ENCODE assay signal across 8 mouse cellular contexts in genomic region chr4:136172011-136172541, GRCm38 (mm10). TPM values are rescaled to one million over a fixed set of nuclear protein-coding genes. Genes with fewer than 3 reads are reported as not detected.
A peak's percentile ranks its signal among the peaks of the same experiment; 100 is the strongest.
DNase-seq lines count a peak whose midpoint lies in the region; ATAC-seq lines count a peak whose summit lies in the region.

Gene E2f2, plus strand, starts transcription at chr4:136172394.

- no peaks in the 10 kb centered on the region for H3K36me3 ChIP-seq in intestine, embryonic 16.5 days (ENCODE audit: control insufficient read depth, insufficient read depth, low read length)
- no peaks in the 10 kb centered on the region for H3K36me3 ChIP-seq in neural tube, embryonic 13.5 days

- intact Hi-C loops in gastrocnemius, postnatal 36 days (cut with DNase I) = no loop called here

- H3K9me3 ChIP-seq in intestine, embryonic 16.5 days (ENCODE audit: control insufficient read depth, low read length) = no peaks in the 10 kb centered on the region
- no peaks in the 10 kb centered on the region for H3K9me3 ChIP-seq in neural tube, embryonic 13.5 days

- no peaks in the 10 kb centered on the region for H3K27me3 ChIP-seq in intestine, embryonic 16.5 days (replicated peaks; ENCODE audit: control insufficient read depth, insufficient read depth, low read length)
- H3K27me3 ChIP-seq in neural tube, embryonic 13.5 days = peaks cover 3% of the 10 kb centered on the region; the same call in 1 of the 2 replicates

- DNase-seq in right cerebral cortex, adult 2 months (ENCODE audit: low spot score in 2 of 2) = peak; percentile 51 to 52
- DNase-seq in right cerebral cortex, postnatal 36 days (ENCODE audit: low spot score in 2 of 2) = no peak
- peak; percentile 70 for DNase-seq in c-Kit-positive CD71-positive TER-119-negative erythroid progenitor cells, embryonic 14.5 days (ENCODE audit: low read depth)
- peak; percentile 44 to 58 for DNase-seq in gastrocnemius, postnatal 36 days
- DNase-seq in lung, adult 18-20 months = peak; percentile 67 to 72
- peak; percentile 84 for DNase-seq in thymus, postnatal 14 days

- H3K4me2 ChIP-seq in intestine, embryonic 16.5 days (ENCODE audit: low read depth, low read length) = peak within 1 kb of the TSS; percentile 96
- peak within 1 kb of the TSS; percentile 100 for H3K4me2 ChIP-seq in neural tube, embryonic 13.5 days

- peaks cover 46% of the 10 kb centered on the region for H3K4me1 ChIP-seq in intestine, embryonic 16.5 days (ENCODE audit: control insufficient read depth, insufficient read depth, low read length)
- peaks cover 32% of the 10 kb centered on the region for H3K4me1 ChIP-seq in neural tube, embryonic 13.5 days (replicated peaks)

- peak within 1 kb of the TSS; percentile 87 for H3K4me3 ChIP-seq in intestine, embryonic 16.5 days (ENCODE audit: low read length)
- peak within 1 kb of the TSS; percentile 67 for H3K4me3 ChIP-seq in neural tube, embryonic 13.5 days

- peak within 1 kb of the TSS; percentile 84 for H3K9ac ChIP-seq in intestine, embryonic 16.5 days (ENCODE audit: low read depth, low read length)
- peak within 1 kb of the TSS; percentile 72 for H3K9ac ChIP-seq in neural tube, embryonic 13.5 days

- peak within 1 kb of the TSS; percentile 85 for H3K27ac ChIP-seq in intestine, embryonic 16.5 days (ENCODE audit: low read length)
- no peak within 1 kb of the TSS for H3K27ac ChIP-seq in neural tube, embryonic 13.5 days (replicated peaks)

- WGBS in intestine, embryonic 16.5 days = under 1% methylated on average over 35 of the region's 35 CpGs
- WGBS in neural tube, embryonic 13.5 days = under 1% methylated on average over 35 of the region's 35 CpGs

- ATAC-seq in intestine, embryonic 16.5 days = peak; percentile 29
- ATAC-seq in neural tube, embryonic 13.5 days (ENCODE audit: low read depth) = peak; percentile 64; the same call in 1 of the 2 replicates

RNA-seq across cellular contexts. Expression of gene E2f2, which starts in this region (rescaled TPM):
- total RNA-seq in gastrocnemius, postnatal 36 days (2021) = 1 to 10 TPM; 1.3 to 1.9 TPM
- 7.5 and 9.3 TPM in 2 replicates for polyA plus RNA-seq in intestine, embryonic 16.5 days (2015; fragmentation: Nextera tagmentation; extraction: Ambion mirVana)
- 2.5 and 3.3 TPM in 2 replicates for polyA plus RNA-seq in neural tube, embryonic 13.5 days (2015; fragmentation: Nextera tagmentation; extraction: Ambion mirVana)

Comparison
In these comparisons a context has a peak if more than half of its experiments do, and no peak if none do; other contexts are left out.
1. DNase-seq: peak in right cerebral cortex, adult 2 months (2 of 2), c-Kit-positive CD71-positive TER-119-negative erythroid progenitor cells, embryonic 14.5 days (single experiment), gastrocnemius, postnatal 36 days (2 of 2), lung, adult 18-20 months (2 of 2) and thymus, postnatal 14 days (single experiment); none in right cerebral cortex, postnatal 36 days (0 of 2).